Mouse (Mus musculus) embryonic stem cell, embryonic (primary cell): Measurements from ENCODE around the gene Tfeb.

Experiments
- CTCF ChIA-PET, 4 experiments: fragments of 300-600 bp in 2 of 4; fragments of 350-600 bp in 2 of 4; sonication (Branson Sonifier 250); formaldehyde crosslinking; loops; one replicate each; lab custom pipeline; 2022; ENCODE audit warnings: inconsistent platforms in 2 of 4; lab: Charles Lee
- POLR2A ChIA-PET, 4 experiments: fragments of 300-600 bp in 2 of 4; fragments of 350-600 bp in 2 of 4; sonication (Branson Sonifier 250); formaldehyde crosslinking; loops; one replicate each; lab custom pipeline; 2022; ENCODE audit warnings: antibody characterized with exemption in 4 of 4, inconsistent platforms in 1 of 4; lab: Charles Lee

Tfeb gene

GRCm38 (mm10) chr17:47757056-47757610 is 20.3 kb downstream of the Tfeb start:
- POLR2A ChIA-PET, result interaction anchor here (0.5 to 13.1 kb wide), 13 partner anchors 12 to 1153 kb away, joined by 3 to 95 read pairs (median 3); partner anchors contain the start of gene Tfeb (in 1 of the 4)
- CTCF ChIA-PET, result interaction anchor here in 3 of 4 experiments (0.5 to 1.6 kb wide), 6 partner anchors 12 to 349 kb away, joined by 3 to 5 read pairs (median 4); no protein-coding TSS in a partner anchor

DNA sequence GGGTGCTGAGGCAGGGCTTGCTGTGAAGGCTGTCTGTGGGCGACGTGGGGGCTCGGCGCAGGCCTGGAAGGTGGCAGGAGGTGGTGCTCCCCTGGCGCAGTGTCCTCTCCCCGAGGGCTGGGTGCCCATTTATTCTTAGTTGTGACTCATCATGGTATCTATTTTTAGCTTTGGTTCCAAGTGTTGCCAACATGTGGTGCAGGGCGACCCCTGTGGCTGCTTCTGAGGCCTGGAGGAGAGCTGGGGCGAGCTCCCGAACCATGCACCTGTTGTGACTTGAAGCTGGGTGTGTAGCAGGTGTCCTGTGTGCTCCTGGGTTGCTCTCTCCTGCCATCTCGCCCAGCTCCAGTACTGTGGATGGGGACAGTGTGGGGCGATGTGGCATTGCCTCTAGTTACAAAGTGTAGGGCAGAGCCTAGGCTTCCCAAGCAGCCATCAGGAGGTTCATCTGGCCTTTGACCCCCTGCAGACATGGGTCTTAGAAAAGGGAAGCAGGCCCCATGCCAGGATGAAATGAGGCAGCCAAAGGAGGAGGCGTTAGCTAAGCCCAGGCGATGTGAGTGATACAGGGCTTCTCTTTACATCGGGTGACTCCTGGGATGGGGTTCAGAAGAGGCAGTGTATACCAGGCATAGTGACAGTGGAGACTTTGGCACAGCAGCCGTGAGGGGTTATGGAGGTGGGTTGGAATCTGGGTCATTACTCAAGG is 23.0 kb downstream of the Tfeb start:
- ChIA-PET POLR2A (interaction anchor here in 2 of 4 experiments (0.8 to 13.1 kb wide), 11 partner anchors 9 to 29 kb away, joined by 3 to 95 read pairs (median 3); partner anchors contain the start of gene Tfeb (in 1 of the 2)), CTCF (interaction anchor here (0.6 to 2.0 kb wide), 12 partner anchors 8 to 98 kb away, joined by 3 to 7 read pairs (median 3); no protein-coding TSS in a partner anchor)

DNA sequence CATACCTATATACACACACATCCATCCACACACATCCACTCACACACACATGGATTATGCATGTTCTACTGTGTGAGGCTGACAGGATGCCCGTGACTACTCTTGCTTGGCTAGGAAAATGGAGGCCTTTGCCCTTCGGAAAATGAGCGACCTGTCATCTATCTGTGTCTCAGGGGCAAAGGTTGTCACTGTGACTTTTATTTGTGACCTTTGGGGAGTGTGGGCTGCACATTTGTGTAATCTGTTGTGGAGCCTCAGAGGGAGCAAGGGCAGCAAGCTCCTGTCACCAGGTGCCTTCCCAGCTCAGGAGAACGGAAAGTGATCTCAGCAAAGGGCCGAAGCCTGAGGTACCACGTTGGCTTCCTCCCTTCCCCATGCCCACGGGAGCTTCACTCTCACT is 25.2 kb downstream of the Tfeb start:
- CTCF ChIA-PET, result interaction anchor here in 1 of 4 experiments (1.8 kb wide), 1 partner anchor 31 kb away, joined by 6 read pairs; no protein-coding TSS in a partner anchor
- POLR2A ChIA-PET, result interaction anchor here in 1 of 4 experiments (1.3 to 1.5 kb wide), 2 partner anchors 11 kb away, joined by 3 read pairs; no protein-coding TSS in a partner anchor

GRCm38 (mm10) chr17:47762518-47763340 is 25.9 kb downstream of the Tfeb start:
- ChIA-PET POLR2A (interaction anchor here in 2 of 4 experiments (0.7 to 1.8 kb wide), 11 partner anchors 9 to 30 kb away, joined by 3 to 9 read pairs (median 3); partner anchors contain the start of gene Tfeb (in 1 of the 2)), CTCF (interaction anchor here in 3 of 4 experiments (0.5 to 1.8 kb wide), 6 partner anchors 10 to 584 kb away, joined by 3 to 6 read pairs (median 3); no protein-coding TSS in a partner anchor)

DNA sequence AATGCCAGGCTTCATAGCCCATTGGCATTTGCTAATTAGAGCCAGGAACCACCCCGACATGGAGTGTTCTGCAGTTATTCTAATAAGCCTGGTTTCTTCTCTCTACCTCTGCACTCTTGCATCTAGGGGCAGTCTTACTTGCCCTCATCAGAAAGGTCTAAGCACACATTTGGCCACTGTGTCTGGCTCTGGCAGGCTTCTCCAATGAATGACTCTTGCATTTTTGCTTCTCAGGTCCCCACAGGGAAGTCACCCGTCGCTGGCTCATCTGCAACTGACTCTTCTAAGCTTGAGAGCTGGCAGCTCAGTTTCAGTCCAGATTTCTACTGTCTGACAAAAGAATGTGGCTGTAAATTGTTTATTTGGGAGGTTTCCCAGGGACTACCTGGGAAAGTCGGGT is 29.2 kb downstream of the Tfeb start:
- ChIA-PET POLR2A (interaction anchor here in 1 of 4 experiments (1.3 to 1.5 kb wide), 2 partner anchors 11 to 22 kb away, joined by 4 to 6 read pairs; no protein-coding TSS in a partner anchor), CTCF (interaction anchor here in 2 of 4 experiments (0.7 to 1.4 kb wide), 3 partner anchors 22 to 31 kb away, joined by 3 read pairs; no protein-coding TSS in a partner anchor)

DNA sequence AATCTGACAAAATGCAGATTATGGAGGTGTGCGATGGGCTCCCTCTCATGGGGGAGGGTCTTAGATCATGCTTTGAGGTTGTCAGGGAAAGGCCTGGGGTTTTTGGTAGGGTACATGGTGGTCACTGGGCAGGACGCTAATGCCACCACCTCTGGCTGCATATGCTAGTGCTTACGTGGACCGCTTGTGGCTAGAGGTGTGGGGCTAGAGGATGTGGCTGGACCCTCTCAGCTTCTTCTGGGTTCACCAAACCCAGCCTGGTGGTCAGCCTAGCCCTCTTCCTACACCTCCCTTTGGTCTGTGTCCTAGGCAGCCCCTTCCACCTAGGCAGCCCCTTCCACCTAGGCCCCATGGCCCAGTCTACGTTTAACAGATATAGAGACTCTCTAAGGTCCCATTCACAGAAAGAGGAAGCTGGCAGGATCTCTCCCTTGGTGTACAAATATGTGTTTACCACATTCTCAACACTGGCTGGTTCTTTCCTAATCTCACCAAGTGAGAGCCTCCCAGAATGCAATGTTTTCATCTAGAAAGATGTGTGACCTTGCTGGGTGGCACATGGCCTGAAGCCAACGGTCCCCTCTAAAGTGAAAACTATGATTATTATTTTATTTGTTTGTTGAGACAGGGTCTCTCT is 29.7 kb downstream of the Tfeb start:
- ChIA-PET POLR2A (interaction anchor here in 1 of 4 experiments (1.3 to 1.5 kb wide), 2 partner anchors 12 to 21 kb away, joined by 4 to 6 read pairs; no protein-coding TSS in a partner anchor), CTCF (interaction anchor here in 1 of 4 experiments (1.4 kb wide), 1 partner anchor 22 kb away, joined by 3 read pairs; no protein-coding TSS in a partner anchor)

GRCm38 (mm10) chr17:47767081-47767455 is 30.2 kb downstream of the Tfeb start:
- CTCF ChIA-PET, result interaction anchor here in 2 of 4 experiments (1.1 to 1.6 kb wide), 3 partner anchors 23 to 30 kb away, joined by 3 to 4 read pairs (median 3); no protein-coding TSS in a partner anchor
- POLR2A ChIA-PET, result interaction anchor here in 1 of 4 experiments (1.5 kb wide), 1 partner anchor 21 kb away, joined by 4 read pairs; no protein-coding TSS in a partner anchor

- CTCF ChIA-PET, result interaction anchor here in 3 of 4 experiments (0.6 to 1.6 kb wide), 7 partner anchors 9 to 1221 kb away, joined by 3 to 12 read pairs (median 4); no protein-coding TSS in a partner anchor
- POLR2A ChIA-PET, result interaction anchor here in 3 of 4 experiments (0.6 to 2.0 kb wide), 6 partner anchors 8 to 229 kb away, joined by 3 to 7 read pairs (median 4); no protein-coding TSS in a partner anchor
Observed at GRCm38 (mm10) chr17:47767456-47768141, 30.8 kb downstream of the Tfeb start.

GRCm38 (mm10) chr17:47768707-47769276 is 32.0 kb downstream of the Tfeb start:
- ChIA-PET POLR2A (interaction anchor here in 2 of 4 experiments (0.6 to 2.0 kb wide), 7 partner anchors 9 to 228 kb away, joined by 3 to 7 read pairs (median 4); no protein-coding TSS in a partner anchor), CTCF (interaction anchor here (0.5 to 1.6 kb wide), 19 partner anchors 11 to 1150 kb away, joined by 3 to 12 read pairs (median 4); no protein-coding TSS in a partner anchor)

GRCm38 (mm10) chr17:47769389-47770299 is 32.8 kb downstream of the Tfeb start:
- CTCF ChIA-PET, result interaction anchor here (0.5 to 1.6 kb wide), 17 partner anchors 11 to 1151 kb away, joined by 3 to 12 read pairs (median 4); no protein-coding TSS in a partner anchor
- POLR2A ChIA-PET, result interaction anchor here in 2 of 4 experiments (1.2 to 2.0 kb wide), 4 partner anchors 10 to 19 kb away, joined by 3 to 7 read pairs (median 5); no protein-coding TSS in a partner anchor

DNA sequence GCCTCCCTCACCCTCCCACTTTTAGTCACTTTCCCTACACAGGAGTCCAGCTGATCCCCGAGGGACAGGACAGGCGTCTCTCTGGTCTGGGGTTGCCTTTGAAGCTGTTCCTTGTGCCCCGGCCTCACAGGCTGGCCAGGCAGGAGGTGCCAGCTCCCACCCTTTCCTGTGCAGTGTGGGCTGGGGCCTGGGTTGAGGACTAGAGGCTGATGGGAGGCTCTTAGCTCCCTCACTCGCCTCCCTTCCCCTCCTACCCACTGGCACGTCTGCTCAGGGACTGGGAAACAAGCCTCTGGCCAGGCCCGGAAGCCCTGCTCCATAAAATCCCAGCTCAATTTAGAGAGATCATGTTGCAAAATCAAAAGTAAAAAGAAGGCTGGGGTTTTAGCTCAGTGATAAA is 36.8 kb downstream of the Tfeb start:
- CTCF ChIA-PET, result interaction anchor here in 3 of 4 experiments (1.4 to 2.1 kb wide), 4 partner anchors 19 to 327 kb away, joined by 3 to 10 read pairs (median 6); no protein-coding TSS in a partner anchor
- POLR2A ChIA-PET, result interaction anchor here in 2 of 4 experiments (0.9 to 3.8 kb wide), 8 partner anchors 10 to 34 kb away, joined by 3 to 17 read pairs (median 4); no protein-coding TSS in a partner anchor

GRCm38 (mm10) chr17:47777141-47777540 is 40.3 kb downstream of the Tfeb start:
- ChIA-PET CTCF (interaction anchor here in 3 of 4 experiments (0.5 to 1.0 kb wide), 4 partner anchors 16 to 1406 kb away, joined by 3 to 8 read pairs (median 4); no protein-coding TSS in a partner anchor), POLR2A (interaction anchor here in 2 of 4 experiments (0.6 to 1.2 kb wide), 3 partner anchors 12 to 21 kb away, joined by 3 read pairs; no protein-coding TSS in a partner anchor)

DNA sequence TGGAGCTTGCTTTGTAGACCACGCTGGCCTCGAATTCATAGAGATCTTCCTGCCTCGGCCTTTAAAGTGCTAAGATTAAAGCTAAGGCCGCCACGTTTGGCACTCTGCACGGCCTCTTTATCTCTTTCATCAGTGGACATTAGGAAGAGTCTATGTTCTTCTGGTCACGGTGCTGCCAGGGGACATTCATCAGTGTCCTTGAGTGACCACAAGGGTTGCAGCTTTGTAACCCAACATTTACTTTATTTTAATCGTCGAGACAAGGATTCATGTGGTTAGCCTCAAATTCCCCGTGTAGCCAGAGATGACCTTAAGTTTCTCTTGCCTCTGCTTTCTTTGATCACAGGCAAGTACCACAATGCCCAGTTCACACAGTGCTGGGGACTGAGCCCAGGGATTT is 43.6 kb downstream of the Tfeb start:
- ChIA-PET POLR2A (interaction anchor here in 3 of 4 experiments (0.8 to 2.5 kb wide), 10 partner anchors 8 to 55 kb away, joined by 3 to 10 read pairs (median 4); partner anchors contain the start of gene Tfeb (in 1 of the 3)), CTCF (interaction anchor here (0.6 to 2.3 kb wide), 15 partner anchors 9 to 693 kb away, joined by 3 to 13 read pairs (median 3); no protein-coding TSS in a partner anchor)

DNA sequence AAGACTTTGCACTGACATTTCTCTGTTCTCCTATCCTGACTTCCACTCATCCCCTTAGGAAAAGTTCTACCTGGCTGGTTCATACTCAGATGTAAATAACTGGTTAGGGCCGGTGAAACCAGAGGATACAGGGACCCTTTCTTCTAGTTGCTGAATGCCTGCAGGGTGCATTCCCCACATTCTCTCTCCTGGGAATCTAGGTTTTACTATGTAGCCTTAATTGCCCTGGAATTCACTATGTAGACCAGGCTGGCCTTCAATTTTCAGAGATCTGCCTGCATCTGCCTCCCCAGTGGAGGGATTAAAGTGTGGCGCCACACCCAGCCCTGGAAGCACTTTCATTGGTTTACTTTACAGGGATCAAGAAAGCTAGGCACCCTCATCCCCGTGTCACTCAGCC is 45.7 kb downstream of the Tfeb start:
- ChIA-PET POLR2A (interaction anchor here in 2 of 4 experiments (0.9 to 2.5 kb wide), 5 partner anchors 11 to 261 kb away, joined by 3 to 11 read pairs (median 3); no protein-coding TSS in a partner anchor), CTCF (interaction anchor here in 2 of 4 experiments (0.5 to 3.6 kb wide), 6 partner anchors 10 to 318 kb away, joined by 3 to 26 read pairs (median 4); no protein-coding TSS in a partner anchor)
